Mouse (Mus musculus): Measurements from ENCODE around the gene Gcc2. TPM values are rescaled to one million over a fixed set of nuclear protein-coding genes. Genes with fewer than 3 reads are reported as not detected.
A peak's percentile ranks its signal among the peaks of the same experiment; 100 is the strongest.
"Not testable (repeated sequence)": the region's sequence is repeated elsewhere in the genome, so short reads cannot be mapped to it uniquely, and the experiment has no call there.

The Gcc2 gene
- total RNA-seq, 2 experiments from 2014 or later = 61.7 to 71.3 TPM

GRCm38 (mm10) chr10:58231088-58231487 lies 24.2 kb upstream of the Gcc2 start:
- peak in 1 of 2 experiments; percentile 39 for DNase-seq (ENCODE audit: low spot score in 2 of 2)

GRCm38 (mm10) chr10:58231779-58232640 lies 23.3 kb upstream of the Gcc2 start:
- DNase-seq (ENCODE audit: low spot score in 2 of 2) = peak; percentile 64 to 73

GRCm38 (mm10) chr10:58232641-58232969 lies 22.7 kb upstream of the Gcc2 start, which contains the start of gene Duxf3:
TSS of gene Duxf3 (minus strand) at chr10:58232675.
- not testable (repeated sequence) for DNase-seq (ENCODE audit: low spot score in 2 of 2)

- not testable (repeated sequence) for DNase-seq (ENCODE audit: low spot score in 2 of 2)
These were observed 22.1 kb upstream of the Gcc2 start for GRCm38 (mm10) chr10:58233054-58233739.

- not testable (repeated sequence) for DNase-seq (ENCODE audit: low spot score in 2 of 2)
These were observed 21.6 kb upstream of the Gcc2 start for GRCm38 (mm10) chr10:58233740-58234121.

- not testable (repeated sequence) for DNase-seq (ENCODE audit: low spot score in 2 of 2)
These were observed 20.3 kb upstream of the Gcc2 start for GRCm38 (mm10) chr10:58234985-58235384.

- DNase-seq (ENCODE audit: low spot score in 2 of 2) = no peak
These were observed 18.7 kb upstream of the Gcc2 start, which contains the start of gene Gm4981 for GRCm38 (mm10) chr10:58236613-58237012. TSS of gene Gm4981 (minus strand) at chr10:58236701.

GRCm38 (mm10) chr10:58238984-58239740 lies 16.1 kb upstream of the Gcc2 start:
- DNase-seq (ENCODE audit: low spot score in 2 of 2) = peak; percentile 40 to 60

DNA sequence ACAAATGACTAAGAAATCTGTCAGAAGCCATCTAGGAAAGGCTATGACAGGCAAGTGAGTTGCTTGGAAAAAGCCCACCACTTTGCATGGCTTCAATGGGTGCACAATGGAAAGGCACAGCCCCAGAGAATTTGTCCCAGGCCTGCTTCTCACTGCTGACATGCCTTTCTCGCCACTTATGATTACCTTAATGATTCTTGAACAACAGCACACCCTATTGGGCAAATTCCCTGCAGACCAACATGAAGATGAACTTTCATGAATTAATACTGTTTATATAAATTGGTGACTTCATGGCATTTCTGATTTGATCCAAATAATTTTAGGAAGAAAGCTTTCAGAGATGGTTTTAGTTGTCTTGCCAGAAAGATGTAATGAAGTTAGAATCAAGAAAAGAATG lies 5.8 kb upstream of the Gcc2 start:
- no peak for DNase-seq (ENCODE audit: low spot score in 2 of 2)

DNA sequence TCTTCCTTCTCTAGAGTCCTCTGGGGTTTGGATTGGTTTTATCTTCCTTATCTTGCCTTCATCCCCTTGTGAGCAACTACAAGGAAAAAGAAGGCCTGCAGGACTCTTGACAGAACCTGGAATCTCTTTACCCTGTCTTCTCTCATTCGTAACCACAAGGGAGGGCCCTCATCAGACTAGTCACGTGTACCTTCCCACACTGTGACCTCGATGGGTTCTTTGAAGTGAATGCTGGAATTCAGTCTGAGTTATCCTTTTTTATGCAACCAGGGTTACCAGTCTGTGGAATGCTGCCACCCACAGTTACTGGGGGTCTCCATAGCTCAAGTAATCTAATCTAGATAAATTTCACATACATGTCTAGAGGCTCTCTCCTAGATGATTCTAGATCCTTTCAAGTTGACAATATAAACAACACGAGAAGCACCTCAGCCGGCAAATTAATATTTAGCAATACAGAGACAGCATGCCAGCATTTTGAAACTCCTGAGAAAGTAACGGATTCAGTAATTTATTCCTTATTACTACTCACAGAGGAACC lies 592 bp upstream of the Gcc2 start:
- DNase-seq (ENCODE audit: low spot score in 2 of 2) = no peak

- DNase-seq (ENCODE audit: low spot score in 2 of 2) = no peak
These were observed 657 bp downstream of the Gcc2 start for GRCm38 (mm10) chr10:58255954-58256353.

DNA sequence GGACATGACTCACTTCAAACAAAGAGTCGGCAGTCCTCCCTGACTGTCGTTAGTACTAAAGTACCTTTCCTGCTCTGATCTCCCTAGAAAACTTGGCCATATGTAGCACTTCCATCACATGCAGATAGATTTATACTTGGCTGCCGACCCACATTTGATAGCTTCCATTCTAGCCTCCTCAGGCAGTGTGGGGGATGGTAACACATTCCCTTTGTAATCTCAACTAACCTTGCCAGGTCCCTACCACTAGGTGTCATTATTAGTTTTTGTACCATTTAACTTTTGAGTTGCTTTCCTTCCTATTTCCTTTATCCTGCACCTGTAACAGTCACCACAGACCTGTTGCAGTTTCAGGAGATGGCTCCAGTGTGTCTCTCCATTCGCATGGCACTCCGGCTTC lies 3.2 kb downstream of the Gcc2 start:
- DNase-seq (ENCODE audit: low spot score in 2 of 2) = no peak

DNA sequence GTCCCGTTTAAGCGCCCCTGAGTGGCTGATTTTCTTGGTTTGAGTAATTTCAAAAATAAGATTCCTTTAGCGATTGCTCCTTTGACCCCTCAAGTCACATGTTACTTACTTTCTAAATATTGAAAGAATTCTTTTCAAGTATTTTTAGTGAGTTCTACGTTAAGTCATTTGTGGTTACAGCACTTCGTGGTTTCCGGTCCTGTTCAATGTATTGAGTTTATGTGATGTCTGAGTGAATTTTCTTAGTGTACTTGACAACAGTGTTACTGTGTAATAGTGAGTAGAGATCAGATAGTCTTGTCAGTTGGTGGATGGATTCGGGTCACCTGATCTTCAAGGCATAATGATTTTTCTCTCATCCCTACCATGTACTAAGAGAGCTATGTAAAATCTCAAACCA lies 26.9 kb downstream of the Gcc2 start:
- no peak for DNase-seq (ENCODE audit: low spot score in 2 of 2)

DNA sequence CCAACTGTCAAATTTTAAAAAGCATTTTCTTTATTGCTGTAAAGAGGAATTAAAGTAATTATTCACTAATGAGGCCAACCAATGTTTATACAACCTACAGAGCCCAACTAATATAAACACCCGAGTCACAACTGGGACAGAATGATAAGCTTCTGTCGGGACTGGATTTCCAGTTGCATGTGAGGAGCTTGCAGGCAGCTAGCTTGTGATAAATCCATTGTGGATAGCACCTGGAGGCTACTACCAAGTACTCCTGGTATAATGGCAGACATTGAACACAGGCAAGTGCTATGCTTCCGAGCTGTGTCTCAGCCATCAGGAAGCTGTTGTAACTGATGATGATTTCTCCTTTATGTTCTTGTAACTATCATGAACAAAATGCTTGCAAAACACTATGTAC lies 35.4 kb downstream of the Gcc2 start:
- DNase-seq (ENCODE audit: low spot score in 2 of 2) = no peak

- no peak for DNase-seq (ENCODE audit: low spot score in 2 of 2)
These were observed 38.9 kb downstream of the Gcc2 start for GRCm38 (mm10) chr10:58294246-58294645.

- no peak for DNase-seq (ENCODE audit: low spot score in 2 of 2)
These were observed 40.3 kb downstream of the Gcc2 start for GRCm38 (mm10) chr10:58295605-58296004.

- no peak for DNase-seq (ENCODE audit: low spot score in 2 of 2)
These were observed 49.7 kb downstream of the Gcc2 start for GRCm38 (mm10) chr10:58304996-58305395.

- DNase-seq (ENCODE audit: low spot score in 2 of 2) = no peak
These were observed 51.6 kb downstream of the Gcc2 start for GRCm38 (mm10) chr10:58306897-58307296.

GRCm38 (mm10) chr10:58310791-58311190 lies 55.5 kb downstream of the Gcc2 start:
- no peak for DNase-seq (ENCODE audit: low spot score in 2 of 2)

DNA sequence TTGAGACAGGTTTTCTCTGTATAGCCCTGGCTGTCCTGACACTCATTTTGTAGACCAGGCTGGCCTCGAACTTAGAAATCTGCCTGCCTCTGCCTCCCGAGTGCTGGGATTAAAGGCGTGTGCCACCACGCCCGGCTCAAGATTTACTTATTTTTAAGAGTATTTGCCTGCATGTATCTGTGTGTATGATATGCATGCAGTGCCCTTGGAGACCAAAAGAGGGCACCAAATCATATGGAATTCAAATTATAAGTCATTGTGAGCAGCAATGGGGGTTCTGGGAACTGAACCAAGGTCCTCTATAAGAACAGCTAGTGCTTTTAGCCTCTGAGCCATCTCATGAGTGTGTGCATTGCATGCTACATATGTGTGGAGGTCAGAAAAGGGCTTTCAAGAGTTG lies 57.6 kb downstream of the Gcc2 start:
- DNase-seq (ENCODE audit: low spot score in 2 of 2) = no peak

GRCm38 (mm10) chr10:58320881-58321280 lies 65.6 kb downstream of the Gcc2 start:
- no peak for DNase-seq (ENCODE audit: low spot score in 2 of 2)

All from layer of hippocampus, postnatal 10 days (tissue).